Mouse (Mus musculus) myocyte (in vitro differentiated cells): ENCODE measurements around the gene Tbc1d10c. TPM values are rescaled to one million over a fixed set of nuclear protein-coding genes. Genes with fewer than 3 reads are reported as not detected.

Source experiments
- H3K27me3 ChIP-seq: one replicate; pipeline ENCODE4 v1.6.1; 2011; ENCODE audit not compliant: control insufficient read depth, insufficient read depth, insufficient read length
- H3K36me3 ChIP-seq: one replicate; pipeline ENCODE4 v1.6.1; 2011; ENCODE audit not compliant: control insufficient read depth, insufficient read depth
- H3K4me2 ChIP-seq: one replicate; pipeline ENCODE4 v1.6.1; 2011; ENCODE audit warnings: low read depth, control low read depth
- H3K4me3 ChIP-seq: one replicate; pipeline ENCODE4 v1.5.1; 2011; ENCODE audit warnings: mild to moderate bottlenecking, control low read depth, moderate library complexity
- H3K79me2 ChIP-seq: one replicate; pipeline ENCODE4 v1.6.1; 2011; ENCODE audit not compliant: control insufficient read depth, insufficient read depth
- H3ac ChIP-seq: one replicate; pipeline ENCODE4 v1.6.1; 2011; ENCODE audit not compliant: control insufficient read depth, insufficient read length
- CEBPB ChIP-seq: IDR thresholded peaks from 2 replicates; pipeline ENCODE4 v1.6.1; 2011; ENCODE audit warnings: mild to moderate bottlenecking, moderate library complexity; ENCODE audit not compliant: poor library complexity, insufficient read depth, severe bottlenecking
- E2F4 ChIP-seq: IDR thresholded peaks from one replicate; pipeline ENCODE4 v1.6.1; 2011; ENCODE audit warnings: mild to moderate bottlenecking, control low read depth, moderate library complexity; ENCODE audit not compliant: insufficient read depth
- MAX ChIP-seq: IDR thresholded peaks from one replicate; pipeline ENCODE4 v1.6.1; 2011; ENCODE audit warnings: low read depth, mild to moderate bottlenecking, control low read depth
- MYOD1 ChIP-seq, 3 experiments: IDR thresholded peaks; one replicate each; pipeline ENCODE4 v1.6.1; 2011; ENCODE audit warnings: control low read depth in 2 of 3, low read depth in 2 of 3, mild to moderate bottlenecking in 2 of 3, moderate library complexity in 1 of 3; ENCODE audit not compliant: insufficient read length in 2 of 3, control insufficient read depth in 1 of 3
- MYOG ChIP-seq, 3 experiments: IDR thresholded peaks; one replicate each; pipeline ENCODE4 v1.6.1; 2011; ENCODE audit warnings: control low read depth in 2 of 3, low read depth in 2 of 3, mild to moderate bottlenecking in 2 of 3; ENCODE audit not compliant: insufficient read length in 2 of 3, control insufficient read depth in 1 of 3, insufficient read depth in 1 of 3
- POLR2A ChIP-seq: IDR thresholded peaks from one replicate; pipeline ENCODE4 v1.6.1; 2011; ENCODE audit warnings: low read depth, mild to moderate bottlenecking, control low read depth, moderate library complexity; ENCODE audit not compliant: insufficient read length
- POLR2AphosphoS2 ChIP-seq: IDR thresholded peaks from one replicate; pipeline ENCODE4 v1.6.1; 2011; ENCODE audit warnings: low read depth, control low read depth; ENCODE audit not compliant: insufficient read length
- REST ChIP-seq: IDR thresholded peaks from one replicate; pipeline ENCODE4 v1.6.1; 2011; ENCODE audit warnings: mild to moderate bottlenecking, control low read depth, moderate library complexity; ENCODE audit not compliant: insufficient read depth, insufficient read length
- SRF ChIP-seq: IDR thresholded peaks from one replicate; pipeline ENCODE4 v1.6.1; 2011; ENCODE audit warnings: low read depth; ENCODE audit not compliant: control insufficient read depth, insufficient read length
- TCF12 ChIP-seq: IDR thresholded peaks from one replicate; pipeline ENCODE4 v1.6.1; 2011; ENCODE audit warnings: mild to moderate bottlenecking, control low read depth; ENCODE audit not compliant: poor library complexity, insufficient read depth, severe bottlenecking
- TCF3 ChIP-seq: IDR thresholded peaks from one replicate; pipeline ENCODE4 v1.6.1; 2011; ENCODE audit warnings: low read depth, control low read depth; ENCODE audit not compliant: insufficient read length
- USF1 ChIP-seq: IDR thresholded peaks from one replicate; pipeline ENCODE4 v1.6.1; 2011; ENCODE audit warnings: low read depth, mild to moderate bottlenecking, control low read depth, moderate library complexity
- polyA plus RNA-seq: library from polyadenylated mRNA; unstranded; fragments of >200 nt; fragmentation: generic; extraction: Trizol; gene quantifications from one replicate; pipeline ENCODE4 v1.2.1, GENCODE M21; 2012; ENCODE audit warnings: missing spikeins

Tbc1d10c gene
- polyA plus RNA-seq, 1 experiment: 0.67 TPM

DNA sequence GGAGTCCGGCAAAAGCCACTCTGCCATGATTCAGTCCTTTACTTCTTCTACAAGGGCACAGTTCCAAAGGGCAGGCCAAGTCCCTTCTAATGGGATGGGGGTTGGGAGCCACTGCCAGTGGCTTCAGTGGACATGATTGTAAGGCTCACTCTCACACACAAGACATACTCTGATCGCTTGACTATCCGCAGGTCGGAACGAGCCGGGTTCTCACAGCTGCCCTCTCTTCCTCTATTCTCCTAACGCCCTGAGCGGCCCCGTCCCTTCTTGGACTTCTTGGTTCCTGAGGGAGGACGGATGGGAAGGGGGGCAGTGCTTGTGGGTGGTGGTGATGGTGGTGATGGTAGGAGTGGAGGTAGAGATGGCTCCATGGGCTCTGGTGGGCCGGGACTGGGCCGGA, 34.3 kb downstream of the Tbc1d10c start:
- Histone ChIP-seq H3K4me3 (no peak overlapping the region), H3ac (no peak overlapping the region), H3K4me2 (no peak overlapping the region), H3K36me3 (peaks cover 15% of the 10 kb centered on the region), H3K79me2 (peaks cover under 1% of the 10 kb centered on the region), H3K27me3 (no peaks in the 10 kb centered on the region)
- TF ChIP-seq MAX (no peak), TCF12 (no peak), USF1 (no peak), SRF (no peak), POLR2AphosphoS2 (no peak), E2F4 (no peak), POLR2A (no peak), REST (no peak)

DNA sequence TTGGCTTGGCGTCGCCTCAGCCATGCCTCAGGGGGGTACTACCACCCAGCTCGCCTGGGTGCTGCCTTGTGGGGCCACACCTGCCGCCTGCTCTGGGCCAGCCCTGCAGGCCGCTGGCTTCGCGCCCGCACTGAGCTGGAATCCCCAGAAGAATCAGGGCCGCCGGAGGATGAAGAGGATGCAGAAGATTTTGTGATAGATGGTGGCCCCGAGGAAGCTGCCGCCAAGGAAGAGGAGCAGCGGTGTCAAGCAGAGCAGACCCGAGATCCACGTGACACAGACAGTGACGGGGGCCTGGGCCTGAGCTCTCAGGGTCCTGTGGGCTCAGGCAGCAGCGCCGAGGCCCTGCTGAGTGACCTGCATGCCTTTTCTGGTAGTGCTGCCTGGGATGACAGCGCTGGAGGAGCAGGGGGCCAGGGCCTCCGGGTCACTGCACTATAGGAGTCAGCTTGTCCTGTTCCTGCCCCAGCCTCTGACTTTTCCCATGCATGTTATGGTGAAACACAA, 35.0 kb downstream of the Tbc1d10c start:
- Histone ChIP-seq H3K27me3 (no peaks in the 10 kb centered on the region), H3K4me2 (no peak overlapping the region), H3K36me3 (peaks cover 12% of the 10 kb centered on the region), H3K4me3 (no peak overlapping the region), H3K79me2 (no peaks in the 10 kb centered on the region), H3ac (no peak overlapping the region)
- TF ChIP-seq POLR2AphosphoS2: peak; percentile 47
- TF ChIP-seq POLR2A: peak; percentile 21
- no peak for TF ChIP-seq TCF3
- TF ChIP-seq MAX: no peak
- no peak for TF ChIP-seq TCF12
- peak in 1 of 3 experiments; percentile 8 for TF ChIP-seq MYOD1 (IDR thresholded peaks at IDR 0.05; ENCODE audit: control insufficient read depth in 1 of 3, insufficient read length in 2 of 3, low read depth in 2 of 3)
- TF ChIP-seq USF1: no peak
- TF ChIP-seq REST: no peak
- TF ChIP-seq MYOG (IDR thresholded peaks at IDR 0.05; ENCODE audit: control insufficient read depth in 1 of 3, insufficient read depth in 1 of 3, insufficient read length in 2 of 3, low read depth in 2 of 3): peak in 1 of 3 experiments; percentile 9
- TF ChIP-seq SRF: no peak
- no peak for TF ChIP-seq CEBPB
- TF ChIP-seq E2F4: no peak

DNA sequence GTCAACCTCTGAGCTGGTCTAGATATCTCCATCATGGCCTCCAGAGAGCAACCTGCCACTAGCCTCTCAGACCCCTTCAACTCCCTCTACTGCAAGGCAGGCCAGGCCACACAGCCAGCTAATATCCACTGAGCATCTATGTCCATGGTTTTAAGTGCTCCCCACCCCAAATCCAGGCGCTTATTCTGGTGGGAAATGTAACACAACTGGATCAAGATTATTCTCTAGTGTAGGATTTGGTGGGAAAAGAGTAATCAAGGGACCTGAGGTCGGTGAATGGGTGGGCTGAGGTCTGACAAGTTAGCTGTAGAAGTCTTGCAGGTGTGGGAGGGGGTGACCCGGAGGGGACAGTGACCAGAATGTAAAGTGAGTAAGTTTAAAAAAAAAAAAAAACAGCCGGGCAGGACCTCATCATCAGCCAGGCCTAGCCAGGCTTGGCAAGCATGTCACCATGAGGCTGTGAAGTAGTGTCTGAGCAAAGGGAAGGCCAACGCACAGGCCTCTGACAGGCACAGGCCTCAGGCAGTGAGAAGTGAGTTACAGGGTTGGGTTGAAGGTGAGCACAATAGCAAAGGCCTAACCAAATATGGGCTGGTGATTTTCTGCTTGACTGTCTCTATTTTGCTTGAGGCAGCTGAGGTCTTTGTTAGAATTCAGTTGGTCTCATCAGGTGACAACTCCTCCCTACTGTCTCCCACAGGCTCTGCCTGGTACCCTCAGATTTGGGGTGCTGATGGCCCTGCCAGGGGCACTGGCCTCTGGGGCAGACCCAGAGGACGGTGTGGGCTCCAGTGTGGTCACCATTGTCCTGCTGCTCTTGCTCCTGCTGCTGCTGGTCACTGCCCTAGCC, 35.6 kb downstream of the Tbc1d10c start:
- H3K27me3 ChIP-seq: no peaks in the 10 kb centered on the region
- H3K4me2 ChIP-seq: no peak overlapping the region
- H3K79me2 ChIP-seq: no peaks in the 10 kb centered on the region
- no peak overlapping the region for H3ac ChIP-seq
- no peak overlapping the region for H3K4me3 ChIP-seq
- TF ChIP-seq MYOD1 (IDR thresholded peaks at IDR 0.05; ENCODE audit: control insufficient read depth in 1 of 3, insufficient read length in 2 of 3, low read depth in 2 of 3) (no peak), TCF12 (no peak), MAX (no peak), SRF (no peak), POLR2AphosphoS2 (no peak), TCF3 (no peak), E2F4 (no peak), POLR2A (no peak), REST (no peak), MYOG (IDR thresholded peaks at IDR 0.05; ENCODE audit: control insufficient read depth in 1 of 3, insufficient read depth in 1 of 3, insufficient read length in 2 of 3, low read depth in 2 of 3) (no peak), CEBPB (no peak), USF1 (no peak)
- H3K36me3 ChIP-seq: peaks cover 14% of the 10 kb centered on the region

DNA sequence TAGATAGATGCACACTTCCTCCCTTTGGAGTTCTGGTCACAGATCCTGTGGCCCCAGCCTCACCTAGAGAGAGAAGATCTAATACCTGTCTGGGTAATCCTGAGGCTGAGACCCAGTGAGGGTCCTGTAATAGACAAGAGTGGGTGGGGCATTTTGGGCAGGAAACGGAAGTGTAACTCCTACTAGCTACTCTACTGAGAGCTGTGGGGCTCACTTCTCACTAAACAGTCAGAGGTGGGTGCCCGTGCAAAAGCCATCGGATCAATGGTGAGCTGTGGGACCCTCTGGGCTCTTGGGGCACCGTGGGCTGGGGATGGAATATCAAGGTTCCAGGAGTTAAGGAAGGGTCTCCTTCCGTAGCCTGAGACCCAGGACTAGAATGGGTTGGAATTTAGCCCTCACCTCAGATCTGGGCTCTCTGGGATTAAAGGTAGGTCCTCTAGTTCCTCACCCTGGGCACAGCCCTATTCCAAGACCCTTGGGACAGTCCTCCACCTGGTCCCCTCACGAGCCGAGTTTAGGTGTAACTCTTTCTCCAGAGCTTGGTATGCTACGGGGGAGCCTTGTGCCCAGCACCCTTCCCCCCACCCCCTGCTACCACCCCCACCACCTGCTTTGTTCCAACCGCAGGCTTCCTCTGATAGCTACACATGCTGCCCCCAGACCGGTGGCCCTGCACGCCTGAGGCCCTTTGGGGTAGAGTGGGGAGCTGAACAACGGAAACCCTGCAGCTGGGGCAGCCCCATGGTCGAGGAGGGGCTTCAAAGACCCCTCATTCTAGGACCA, 36.5 kb downstream of the Tbc1d10c start:
- Histone ChIP-seq H3K4me3 (no peak overlapping the region), H3K27me3 (no peaks in the 10 kb centered on the region)
- TF ChIP-seq POLR2AphosphoS2 (peak; percentile 73), POLR2A (peak; percentile 10), TCF12 (no peak)

DNA sequence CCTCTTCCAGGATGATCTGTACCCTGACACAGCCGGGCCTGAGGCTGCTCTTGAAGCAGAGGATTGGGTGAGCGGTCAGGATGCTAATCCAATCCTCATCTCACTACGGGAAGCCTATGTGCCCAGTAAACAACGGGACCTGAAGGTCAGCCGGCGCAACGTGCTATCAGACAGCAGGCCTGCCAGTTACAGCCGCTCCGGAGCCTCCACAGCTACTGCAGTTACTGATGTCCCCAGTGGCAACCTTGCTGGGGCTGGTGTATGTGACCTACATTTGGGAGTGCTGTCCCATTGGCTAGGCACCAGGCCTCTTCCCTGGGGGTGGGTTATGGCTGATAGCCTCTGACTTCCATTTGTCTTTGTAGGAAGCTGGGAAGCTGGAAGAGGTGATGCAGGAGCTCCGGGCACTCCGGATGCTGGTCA, 37.8 kb downstream of the Tbc1d10c start, which contains the start of gene Ptprcap:
Gene Ptprcap, plus strand, starts transcription at position 373 of the 423 bp plus-strand sequence.
- H3K4me3 ChIP-seq: no peak within 1 kb of the TSS
- H3K79me2 ChIP-seq: peaks cover 15% of the 10 kb centered on the region
- H3K36me3 ChIP-seq: peaks cover 11% of the 10 kb centered on the region
- H3K4me2 ChIP-seq: no peak within 1 kb of the TSS
- TF ChIP-seq E2F4 (no peak), CEBPB (no peak), USF1 (no peak), POLR2AphosphoS2 (no peak)
- H3ac ChIP-seq: no peak within 1 kb of the TSS
- no peaks in the 10 kb centered on the region for H3K27me3 ChIP-seq

More for the DNA sequence above, 36.5 kb downstream of the Tbc1d10c start:
- H3K36me3 ChIP-seq: peaks cover 13% of the 10 kb centered on the region
- H3K4me2 ChIP-seq: no peak overlapping the region
- peaks cover 4% of the 10 kb centered on the region for H3K79me2 ChIP-seq
- no peak overlapping the region for H3ac ChIP-seq
